8 mouse cellular contexts compared by ENCODE assay signal in the genomic region with DNA sequence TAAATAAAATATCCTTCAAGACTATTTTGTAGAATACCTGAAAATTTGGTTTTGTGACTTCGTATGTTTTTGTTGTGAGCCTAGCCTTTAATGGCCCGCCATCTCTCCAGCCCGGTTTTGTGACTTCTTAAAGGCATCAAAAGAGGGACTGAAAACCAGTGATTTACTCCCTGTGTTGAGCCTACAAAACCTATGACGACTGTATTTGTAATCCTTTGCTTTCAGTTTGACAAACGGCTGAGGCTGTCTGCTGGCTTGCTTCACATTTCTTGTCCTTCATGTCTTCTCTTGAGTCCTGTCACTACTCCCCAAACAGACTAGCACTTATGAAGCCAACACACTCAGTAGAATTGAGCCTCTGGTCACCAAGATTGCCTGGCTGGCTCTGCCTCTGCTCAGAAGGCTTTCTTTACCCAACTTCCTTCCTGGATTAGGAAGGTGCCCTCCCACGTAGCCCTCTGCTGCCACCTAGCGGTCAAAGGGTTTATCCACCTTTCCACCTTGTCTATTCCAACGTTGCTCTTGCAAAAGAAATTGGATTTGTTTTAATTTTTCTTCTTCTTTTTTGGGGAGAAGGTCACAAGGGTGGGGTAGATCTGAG. TPM values are rescaled to one million over a fixed set of nuclear protein-coding genes. Genes with fewer than 3 reads are reported as not detected.
DNase-seq lines count a peak whose midpoint lies in the region; ATAC-seq lines count a peak whose summit lies in the region.

No protein-coding gene starts in this region.

- no peaks in the 10 kb centered on the region for H3K9me3 ChIP-seq in intestine, embryonic 15.5 days
- H3K9me3 ChIP-seq in midbrain, embryonic 11.5 days (ENCODE audit: control insufficient read depth, low read length) = no peaks in the 10 kb centered on the region

- H3K27me3 ChIP-seq in intestine, embryonic 15.5 days (replicated peaks) = no peaks in the 10 kb centered on the region
- no peaks in the 10 kb centered on the region for H3K27me3 ChIP-seq in midbrain, embryonic 11.5 days (ENCODE audit: control insufficient read depth, insufficient read depth, low read length)

- DNase-seq in adrenal gland, adult 8-10 months = peak; percentile 70
- DNase-seq in embryo, embryonic 11 days = peak; percentile 91
- DNase-seq in gastrocnemius, postnatal 36 days = peak; percentile 77 to 87
- peak; percentile 79 to 80 for DNase-seq in left cerebral cortex, postnatal 25 days (ENCODE audit: low spot score in 2 of 2)
- DNase-seq in midbrain, embryonic 11.5 days (ENCODE audit: low spot score, missing footprints) = peak; percentile 99
- peak; percentile 37 to 46 for DNase-seq in right cerebral cortex, postnatal 36 days (ENCODE audit: low spot score in 2 of 2)
- DNase-seq in yolk sac, embryonic 10.5 days (ENCODE audit: low spot score) = peak; percentile 79

- H3K4me2 ChIP-seq in intestine, embryonic 15.5 days (replicated peaks) = peak overlapping the region; percentile 26; the same call in 1 of the 2 replicates
- H3K4me2 ChIP-seq in midbrain, embryonic 11.5 days = no peak overlapping the region

- 35% methylated on average over 8 of the region's 8 CpGs for WGBS in intestine, embryonic 15.5 days
- WGBS in midbrain, embryonic 11.5 days = 45% methylated on average over 8 of the region's 8 CpGs

- no peak overlapping the region for H3K27ac ChIP-seq in intestine, embryonic 15.5 days
- H3K27ac ChIP-seq in midbrain, embryonic 11.5 days (ENCODE audit: low read depth, low read length) = no peak overlapping the region

- intact Hi-C loops in gastrocnemius, postnatal 36 days (cut with DNase I) = loop anchor here (10.0 kb wide), 1 partner anchor 314 kb away; no protein-coding TSS in a partner anchor
- intact Hi-C loops in left cerebral cortex, postnatal 25 days (cut with DNase I) = loop anchor here (1.0 kb wide), 1 partner anchor 395 kb away; no protein-coding TSS in a partner anchor

- no peak overlapping the region for H3K4me3 ChIP-seq in intestine, embryonic 15.5 days (replicated peaks)
- no peak overlapping the region for H3K4me3 ChIP-seq in midbrain, embryonic 11.5 days (ENCODE audit: low read depth, low read length)

- no peaks in the 10 kb centered on the region for H3K4me1 ChIP-seq in intestine, embryonic 15.5 days (replicated peaks)
- no peaks in the 10 kb centered on the region for H3K4me1 ChIP-seq in midbrain, embryonic 11.5 days (ENCODE audit: control insufficient read depth, insufficient read depth, low read length)

- H3K9ac ChIP-seq in intestine, embryonic 15.5 days = no peak overlapping the region
- no peak overlapping the region; the same call in 1 of the 2 replicates for H3K9ac ChIP-seq in midbrain, embryonic 11.5 days (ENCODE audit: low read length)

- H3K36me3 ChIP-seq in intestine, embryonic 15.5 days = no peaks in the 10 kb centered on the region
- no peaks in the 10 kb centered on the region for H3K36me3 ChIP-seq in midbrain, embryonic 11.5 days (ENCODE audit: control insufficient read depth, insufficient read depth, low read length)

- peak; percentile 78 for ATAC-seq in intestine, embryonic 15.5 days
- peak; percentile 75 for ATAC-seq in midbrain, embryonic 11.5 days (ENCODE audit: low FRiP score)

RNA-seq across cellular contexts. Expression of gene Abca6, which starts 16.8 kb away (rescaled TPM):
- total RNA-seq in adrenal gland, adult 8-10 months (2022) = 1 to 10 TPM; 2.9 to 6.2 (median 4.0) TPM
- 1 to 10 TPM; 2.4 to 2.7 TPM for total RNA-seq in gastrocnemius, postnatal 36 days (2021)
- 0.46 and 0.54 TPM in 2 replicates for polyA plus RNA-seq in intestine, embryonic 15.5 days (2015; fragmentation: Nextera tagmentation; extraction: Ambion mirVana)
- total RNA-seq in left cerebral cortex, postnatal 25 days (2021) = 1 to 10 TPM; 1.2 to 1.4 TPM
- polyA plus RNA-seq in midbrain, embryonic 11.5 days (2014; fragmentation: Nextera tagmentation; extraction: Ambion mirVana) = 0.04 and 0.07 TPM in 2 replicates

Comparison
In these comparisons a context has a peak if more than half of its experiments do, and no peak if none do; other contexts are left out.
1. DNase-seq: peak in every context shown above with its lines; median percentile 99 in midbrain, embryonic 11.5 days; 91 in embryo, embryonic 11 days; 82 in gastrocnemius, postnatal 36 days; 80 in left cerebral cortex, postnatal 25 days; 79 in yolk sac, embryonic 10.5 days; 70 in adrenal gland, adult 8-10 months; 42 in right cerebral cortex, postnatal 36 days.